27 mouse cellular contexts compared by ENCODE assay signal in genomic region chrX:64940677-64941446, GRCm38 (mm10).
DNase-seq lines count a peak whose midpoint lies in the region; ATAC-seq and TF ChIP-seq lines count a peak whose summit lies in the region.
"Had no signal": no experiment of that assay in that cellular context is flagged by ENCODE, and none has a peak within 500 bp of the region (broad histone marks: within the 10 kb centered on the region; RNA-seq: fewer than 3 reads in every experiment).

No protein-coding gene starts in this region.

- intact Hi-C loops in left cerebral cortex, adult 2 months (cut with DNase I) = loop anchor here (1.0 to 5.0 kb wide), 2 partner anchors 9 to 246 kb away; no protein-coding TSS in a partner anchor

- no peak overlapping the region for H3K27ac ChIP-seq in left cerebral cortex, adult 2 months
- H3K27ac ChIP-seq: heart, embryonic 10.5 days; heart, embryonic 15.5 days; kidney, embryonic 15.5 days; layer of hippocampus, adult 2 months; liver, embryonic 13.5 days; macrophage; midbrain, embryonic 13.5 days; neural tube, embryonic 13.5 days had no signal

- peak; percentile 97 for ATAC-seq in frontal cortex, adult (ENCODE audit: low TSS enrichment)
- ATAC-seq: CD4-positive, CD25-positive, alpha-beta regulatory T cell, adult 4 months; forebrain, embryonic 14.5 days; hindbrain, embryonic 16.5 days; midbrain, embryonic 13.5 days had no signal

- DNase-seq in frontal cortex, postnatal 25 days (ENCODE audit: low spot score in 2 of 2) = no peak
- DNase-seq in left cerebral cortex, adult 11 months (ENCODE audit: low spot score) = peak; percentile 28
- DNase-seq in left cerebral cortex, adult 2 months (ENCODE audit: extremely low spot score in 1 of 2, low spot score in 2 of 2) = no peak
- peak; percentile 77 for DNase-seq in brain, adult 2 months (ENCODE audit: low read depth, low spot score)
- DNase-seq in right cerebral cortex, postnatal 25 days = peak; percentile 3
- DNase-seq in gastrocnemius, adult 8-10 months (ENCODE audit: low spot score in 2 of 2) = no peak
- DNase-seq: adrenal gland, postnatal 14 days; cerebellum, adult 18-20 months; cerebellum, postnatal 36 days; gastrocnemius, postnatal 25 days; heart, adult 11 months; kidney, adult 18-20 months; kidney, postnatal 25 days; liver, embryonic 13.5 days; lung, adult 2 months; lung, postnatal 10 days had no signal

- no peak overlapping the region for H3K4me3 ChIP-seq in left cerebral cortex, adult 2 months
- H3K4me3 ChIP-seq: heart, embryonic 10.5 days; heart, embryonic 15.5 days; kidney, embryonic 15.5 days; layer of hippocampus, adult 2 months; liver, embryonic 13.5 days; midbrain, embryonic 13.5 days; neural tube, embryonic 13.5 days had no signal

- TF ChIP-seq CTCF in left cerebral cortex, adult 2 months (IDR thresholded peaks at IDR 0.05) = no peak

Comparison
In these comparisons a context has a peak if more than half of its experiments do, and no peak if none do; other contexts are left out.
1. DNase-seq: peak in left cerebral cortex, adult 11 months (single experiment), brain, adult 2 months (single experiment) and right cerebral cortex, postnatal 25 days (single experiment); none in frontal cortex, postnatal 25 days (0 of 2), left cerebral cortex, adult 2 months (0 of 2) and gastrocnemius, adult 8-10 months (0 of 2).